8 mouse cellular contexts compared by ENCODE assay signal in the genomic region with DNA sequence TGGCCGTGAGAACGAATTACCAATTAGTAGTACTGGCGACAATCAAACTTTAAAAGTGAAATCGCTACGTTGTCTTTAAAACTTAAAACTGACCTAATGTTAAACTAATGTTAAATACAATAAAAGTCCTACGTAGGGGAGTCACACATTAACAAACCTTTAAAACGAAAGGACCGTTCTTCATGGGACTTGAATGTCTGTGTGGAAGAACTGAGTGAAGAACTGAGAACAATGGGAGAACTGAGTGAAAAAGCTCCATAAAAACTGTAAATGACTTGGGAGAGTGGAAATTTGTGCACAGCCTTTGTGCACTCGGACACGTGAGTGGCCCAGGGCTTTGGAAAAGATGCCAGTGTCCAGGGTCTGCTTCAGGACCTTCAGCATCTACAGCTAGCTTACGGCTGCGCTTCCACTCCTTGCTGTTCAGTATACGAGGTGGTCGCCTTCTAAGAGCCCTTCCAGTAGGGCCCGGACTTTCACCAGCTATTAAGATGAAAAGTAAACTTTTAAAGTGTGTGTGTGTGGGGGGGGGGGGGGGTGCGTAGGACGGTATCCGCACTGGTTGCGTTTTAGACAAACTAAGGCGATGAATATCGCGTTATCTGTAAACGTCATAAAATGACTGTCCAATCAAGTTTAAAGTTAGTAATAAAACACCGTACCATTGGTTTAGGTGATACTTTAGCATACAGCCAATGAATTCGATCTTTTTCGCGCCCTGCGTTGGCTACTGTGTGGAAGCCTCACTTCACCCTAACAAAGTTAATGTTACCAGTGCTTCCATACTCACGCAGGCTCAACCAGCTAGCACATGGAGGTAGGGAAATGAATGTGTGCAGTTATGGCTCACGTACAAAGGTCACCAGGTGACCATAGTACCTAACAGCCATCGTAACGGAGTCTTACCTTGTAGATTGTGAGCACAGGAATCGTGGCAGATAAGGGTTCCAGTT. TPM values are rescaled to one million over a fixed set of nuclear protein-coding genes. Genes with fewer than 3 reads are reported as not detected.
DNase-seq lines count a peak whose midpoint lies in the region; ATAC-seq and TF ChIP-seq lines count a peak whose summit lies in the region.

No protein-coding gene starts in this region.

- peak overlapping the region; percentile 84 for H3K9ac ChIP-seq in lung, embryonic 15.5 days

- peak overlapping the region; percentile 77 for H3K4me3 ChIP-seq in hindbrain, embryonic 10.5 days
- H3K4me3 ChIP-seq in lung, embryonic 15.5 days, result peak overlapping the region; percentile 65
- H3K4me3 ChIP-seq in olfactory bulb, adult 2 months (ENCODE audit: insufficient read depth, low read depth, low read length), result peak overlapping the region; percentile 62
- H3K4me3 ChIP-seq in thymus, adult 2 months (ENCODE audit: control insufficient read depth, insufficient read depth, low read length), result peak overlapping the region; percentile 77

- H3K27ac ChIP-seq in hindbrain, embryonic 10.5 days, result peak overlapping the region; percentile 97
- H3K27ac ChIP-seq in lung, embryonic 15.5 days, result peak overlapping the region; percentile 98
- peak overlapping the region; percentile 43; the same call in 1 of the 2 replicates for H3K27ac ChIP-seq in olfactory bulb, adult 2 months (ENCODE audit: insufficient read depth, low read depth, low read length)
- H3K27ac ChIP-seq in thymus, adult 2 months (ENCODE audit: control insufficient read depth, insufficient read depth, low read length), result peak overlapping the region; percentile 93

- no peak for TF ChIP-seq CTCF in olfactory bulb, adult 2 months (IDR thresholded peaks at IDR 0.05; ENCODE audit: insufficient read depth, low read depth, low read length)
- no peak for TF ChIP-seq CTCF in thymus, adult 2 months (IDR thresholded peaks at IDR 0.05; ENCODE audit: borderline replicate concordance, control insufficient read depth, extremely low read depth, insufficient read depth, low read length, poor library complexity)

- peaks cover 44% of the 10 kb centered on the region for H3K4me1 ChIP-seq in hindbrain, embryonic 10.5 days (replicated peaks)
- peaks cover 18% of the 10 kb centered on the region for H3K4me1 ChIP-seq in lung, embryonic 15.5 days
- H3K4me1 ChIP-seq in olfactory bulb, adult 2 months (ENCODE audit: control insufficient read depth, insufficient read depth, low read length), result no peaks in the 10 kb centered on the region; the same call in 1 of the 2 replicates
- H3K4me1 ChIP-seq in thymus, adult 2 months (replicated peaks; ENCODE audit: control insufficient read depth, insufficient read depth, low read length), result peaks cover 12% of the 10 kb centered on the region

- peak; percentile 73 for ATAC-seq in lung, embryonic 15.5 days (ENCODE audit: borderline replicate concordance, extremely low read depth, low FRiP score, low TSS enrichment)

- peak; percentile 94 for DNase-seq in MEL-GATA-1-ER (ENCODE audit: extremely low read depth, low read depth)
- DNase-seq in cerebellum, adult 8-10 months, result peak; percentile 53
- DNase-seq in forelimb bud, embryonic 11.5 days (ENCODE audit: low read depth, low spot score), result peak; percentile 90
- peak; percentile 74 for DNase-seq in hindbrain, embryonic 10.5 days (ENCODE audit: low spot score)
- peak; percentile 74 for DNase-seq in layer of hippocampus, adult 9-10 months (ENCODE audit: low spot score)
- peak; percentile 73 for DNase-seq in thymus, adult 2 months

- no peaks in the 10 kb centered on the region for H3K9me3 ChIP-seq in hindbrain, embryonic 10.5 days
- no peaks in the 10 kb centered on the region for H3K9me3 ChIP-seq in lung, embryonic 15.5 days

- no peaks in the 10 kb centered on the region for H3K36me3 ChIP-seq in hindbrain, embryonic 10.5 days
- no peaks in the 10 kb centered on the region for H3K36me3 ChIP-seq in lung, embryonic 15.5 days
- H3K36me3 ChIP-seq in thymus, adult 2 months (ENCODE audit: control insufficient read depth, insufficient read depth, low read length), result no peaks in the 10 kb centered on the region

- TF ChIP-seq POLR2A in olfactory bulb, adult 2 months (IDR thresholded peaks at IDR 0.05; ENCODE audit: insufficient read depth, low read depth, low read length), result no peak
- no peak for TF ChIP-seq POLR2A in thymus, adult 2 months (IDR thresholded peaks at IDR 0.05; ENCODE audit: control insufficient read depth, extremely low read depth, insufficient read depth, low read length, poor library complexity)

- peak overlapping the region; percentile 90 for H3K4me2 ChIP-seq in lung, embryonic 15.5 days

- H3K27me3 ChIP-seq in hindbrain, embryonic 10.5 days (ENCODE audit: insufficient read depth, poor library complexity, severe bottlenecking), result no peaks in the 10 kb centered on the region
- no peaks in the 10 kb centered on the region for H3K27me3 ChIP-seq in lung, embryonic 15.5 days
- H3K27me3 ChIP-seq in thymus, adult 2 months (ENCODE audit: control insufficient read depth, insufficient read depth, low read length), result no peaks in the 10 kb centered on the region

- WGBS in hindbrain, embryonic 10.5 days, result 8% methylated on average over 33 of the region's 33 CpGs
- WGBS in lung, embryonic 15.5 days, result 2% methylated on average over 33 of the region's 33 CpGs
- WGBS in olfactory bulb, adult 2 months, result 2% methylated on average over 33 of the region's 33 CpGs
- 2% methylated on average over 33 of the region's 33 CpGs for WGBS in thymus, adult 2 months

RNA-seq across cellular contexts. Expression of gene Hist1h1b, which starts 1.3 kb away (rescaled TPM):
- polyA plus RNA-seq in hindbrain, embryonic 10.5 days (2016; fragmentation: Nextera tagmentation; extraction: Ambion mirVana), result 39.0 and 41.1 TPM in 2 replicates
- 41.4 and 42.0 TPM in 2 replicates for polyA plus RNA-seq in lung, embryonic 15.5 days (2015; fragmentation: Nextera tagmentation; extraction: Ambion mirVana)
- polyA plus RNA-seq in olfactory bulb, adult 2 months (2012; ENCODE audit: insufficient read depth, insufficient read length, low replicate concordance, missing spikeins), result not detected in 2 replicates
- polyA plus RNA-seq in thymus, adult 2 months (2012; rRNA removed), result 22.4 and 28.1 TPM in 2 replicates

RNA-seq across cellular contexts. Expression of gene Hist1h3i, which starts 4.1 kb away (rescaled TPM):
- polyA plus RNA-seq in hindbrain, embryonic 10.5 days (2016; fragmentation: Nextera tagmentation; extraction: Ambion mirVana), result 112 and 120 TPM in 2 replicates
- polyA plus RNA-seq in lung, embryonic 15.5 days (2015; fragmentation: Nextera tagmentation; extraction: Ambion mirVana), result 137 and 172 TPM in 2 replicates
- polyA plus RNA-seq in olfactory bulb, adult 2 months (2012; ENCODE audit: insufficient read depth, insufficient read length, low replicate concordance, missing spikeins), result not detected in 2 replicates
- polyA plus RNA-seq in thymus, adult 2 months (2012; rRNA removed), result 484 and 650 TPM in 2 replicates

RNA-seq across cellular contexts. Expression of gene Hist1h2an, which starts 7.9 kb away (rescaled TPM):
- polyA plus RNA-seq in hindbrain, embryonic 10.5 days (2016; fragmentation: Nextera tagmentation; extraction: Ambion mirVana), result 9.9 and 11.4 TPM in 2 replicates
- 10.7 and 22.4 TPM in 2 replicates for polyA plus RNA-seq in lung, embryonic 15.5 days (2015; fragmentation: Nextera tagmentation; extraction: Ambion mirVana)
- polyA plus RNA-seq in olfactory bulb, adult 2 months (2012; ENCODE audit: insufficient read depth, insufficient read length, low replicate concordance, missing spikeins), result not detected in 2 replicates
- 183 and 223 TPM in 2 replicates for polyA plus RNA-seq in thymus, adult 2 months (2012; rRNA removed)

RNA-seq across cellular contexts. Expression of gene Hist1h2bp, which starts 8.2 kb away (rescaled TPM):
- polyA plus RNA-seq in hindbrain, embryonic 10.5 days (2016; fragmentation: Nextera tagmentation; extraction: Ambion mirVana), result 2.4 and 3.3 TPM in 2 replicates
- polyA plus RNA-seq in lung, embryonic 15.5 days (2015; fragmentation: Nextera tagmentation; extraction: Ambion mirVana), result 2.1 and 3.1 TPM in 2 replicates
- not detected in 2 replicates for polyA plus RNA-seq in olfactory bulb, adult 2 months (2012; ENCODE audit: insufficient read depth, insufficient read length, low replicate concordance, missing spikeins)
- 39.3 and 52.7 TPM in 2 replicates for polyA plus RNA-seq in thymus, adult 2 months (2012; rRNA removed)

RNA-seq across cellular contexts. Expression of gene Hist1h2bn, which starts 25.2 kb away (rescaled TPM):
- polyA plus RNA-seq in hindbrain, embryonic 10.5 days (2016; fragmentation: Nextera tagmentation; extraction: Ambion mirVana), result 1.0 and 3.4 TPM in 2 replicates
- polyA plus RNA-seq in lung, embryonic 15.5 days (2015; fragmentation: Nextera tagmentation; extraction: Ambion mirVana), result 5.5 and 6.1 TPM in 2 replicates
- polyA plus RNA-seq in olfactory bulb, adult 2 months (2012; ENCODE audit: insufficient read depth, insufficient read length, low replicate concordance, missing spikeins), result not detected in 2 replicates
- 213 and 218 TPM in 2 replicates for polyA plus RNA-seq in thymus, adult 2 months (2012; rRNA removed)

Comparison
In these comparisons a context has a peak if more than half of its experiments do, and no peak if none do; other contexts are left out.
1. Peak in every context shown above with its lines: DNase-seq, ATAC-seq, H3K4me3 ChIP-seq and H3K27ac ChIP-seq.
2. H3K27ac ChIP-seq: peak in every context shown above with its lines; median percentile 98 in lung, embryonic 15.5 days; 97 in hindbrain, embryonic 10.5 days; 93 in thymus, adult 2 months; 43 in olfactory bulb, adult 2 months.
3. RNA of gene Hist1h1b, which starts 1.3 kb away (polyA plus RNA-seq): 41.4 to 42.0 TPM in lung, embryonic 15.5 days, 39.0 to 41.1 TPM in hindbrain, embryonic 10.5 days and 22.4 to 28.1 TPM in thymus, adult 2 months; not detected in olfactory bulb, adult 2 months; every median in the first group is over 10 times any median in the second.
4. RNA of gene Hist1h3i, which starts 4.1 kb away (polyA plus RNA-seq): 484 to 650 TPM in thymus, adult 2 months, 137 to 172 TPM in lung, embryonic 15.5 days and 112 to 120 TPM in hindbrain, embryonic 10.5 days; not detected in olfactory bulb, adult 2 months; every median in the first group is over 100 times any median in the second.